ENCODE assay signal across 18 mouse cellular contexts in genomic region chr6:120023746-120024145, GRCm38 (mm10).
"Had no signal": no experiment of that assay in that cellular context is flagged by ENCODE, and none has a peak within 500 bp of the region (broad histone marks: within the 10 kb centered on the region; RNA-seq: fewer than 3 reads in every experiment).

No protein-coding gene starts in this region.

- H3K4me3 ChIP-seq: megakaryocyte, embryonic 14.5 days; midbrain, embryonic 13.5 days; midbrain, embryonic 15.5 days; neural tube, embryonic 13.5 days; neural tube, embryonic 15.5 days had no signal

- DNase-seq: lung, adult 18-20 months; lung, embryonic 14.5 days; lung, postnatal 10 days; lung, postnatal 4 days; retina, postnatal 1 day; right cerebral cortex, adult 18-20 months; right cerebral cortex, postnatal 25 days; right cerebral cortex, postnatal 4 days; spleen, adult 18-20 months; thymus, adult 18-20 months; thymus, postnatal 14 days; thymus, postnatal 36 days had no signal

- H3K4me1 ChIP-seq: midbrain, embryonic 13.5 days had no signal

- H3K27ac ChIP-seq: midbrain, embryonic 13.5 days; midbrain, embryonic 15.5 days; neural tube, embryonic 13.5 days; neural tube, embryonic 15.5 days had no signal

- H3K4me2 ChIP-seq: lung, embryonic 14.5 days; midbrain, embryonic 11.5 days; midbrain, embryonic 13.5 days; midbrain, embryonic 15.5 days; neural tube, embryonic 13.5 days; neural tube, embryonic 15.5 days had no signal

- ATAC-seq: midbrain, embryonic 13.5 days; midbrain, embryonic 15.5 days had no signal

- H3K9ac ChIP-seq: lung, embryonic 14.5 days; midbrain, embryonic 13.5 days; midbrain, embryonic 15.5 days; neural tube, embryonic 13.5 days; neural tube, embryonic 15.5 days had no signal

- H3K27me3 ChIP-seq: megakaryocyte, embryonic 14.5 days; midbrain, embryonic 13.5 days; midbrain, embryonic 15.5 days; neural tube, embryonic 13.5 days; neural tube, embryonic 15.5 days had no signal

- H3K9me3 ChIP-seq: megakaryocyte, embryonic 14.5 days; midbrain, embryonic 13.5 days; midbrain, embryonic 15.5 days; neural tube, embryonic 15.5 days had no signal

- H3K36me3 ChIP-seq: midbrain, embryonic 15.5 days; neural tube, embryonic 15.5 days had no signal
